Mouse (Mus musculus): ENCODE data around the gene Ccr10. TPM values are rescaled to one million over a fixed set of nuclear protein-coding genes. Genes with fewer than 3 reads are reported as not detected.

The Ccr10 gene
- polyA plus RNA-seq, 1 experiment from 2014 or later: 0.13 TPM

DNA sequence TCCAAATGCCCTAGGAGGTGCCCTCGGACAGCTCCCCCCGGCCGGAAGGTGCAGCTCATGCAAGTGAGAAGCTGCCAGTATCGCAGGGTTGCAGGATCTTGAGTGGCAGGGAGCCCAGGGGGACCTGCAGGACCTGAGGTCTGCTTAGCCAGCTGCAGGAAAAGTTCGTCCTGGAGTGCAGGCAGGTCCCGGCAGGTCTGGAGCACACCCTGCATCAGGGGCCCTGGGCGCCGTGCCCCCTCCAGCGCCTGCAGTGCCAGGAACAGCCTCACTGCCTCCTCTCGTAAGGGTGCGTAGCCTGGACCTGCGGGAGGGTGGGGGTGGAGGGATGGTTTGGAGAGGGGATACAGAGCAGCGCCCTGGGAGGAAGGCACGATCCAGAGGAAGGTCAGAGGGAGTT is 8.9 kb downstream of the Ccr10 start:
- Histone ChIP-seq H3K4me1 (replicated peaks; ENCODE audit: control insufficient read depth, insufficient read depth, low read length) (peaks cover 15% of the 10 kb centered on the region; the same call in 1 of the 2 replicates), H3K4me2 (replicated peaks; ENCODE audit: low read depth) (no peak overlapping the region), H3K9me3 (ENCODE audit: control insufficient read depth) (no peaks in the 10 kb centered on the region), H3K4me3 (ENCODE audit: low read depth, low read length) (no peak overlapping the region), H3K27ac (ENCODE audit: low read depth, low read length) (no peak overlapping the region), H3K9ac (ENCODE audit: low read depth, low read length) (no peak overlapping the region), H3K36me3 (ENCODE audit: control insufficient read depth, insufficient read depth) (peaks cover 66% of the 10 kb centered on the region), H3K27me3 (replicated peaks; ENCODE audit: control insufficient read depth, insufficient read depth, low read length) (no peaks in the 10 kb centered on the region)
- 88% methylated on average over 14 of the region's 14 CpGs for WGBS
- ATAC-seq: no peak
- TF ChIP-seq CTCF (IDR thresholded peaks at IDR 0.05; ENCODE audit: low read depth): no peak

- 66% methylated on average over 35 of the region's 35 CpGs for WGBS
These were observed 10.3 kb downstream of the Ccr10 start for GRCm38 (mm10) chr11:101164677-101165580.

GRCm38 (mm10) chr11:101164351-101164665 is 10.9 kb downstream of the Ccr10 start:
- no peak overlapping the region for H3K9ac ChIP-seq (ENCODE audit: low read depth, low read length)
- WGBS: 62% methylated on average over 21 of the region's 21 CpGs
- no peaks in the 10 kb centered on the region for H3K27me3 ChIP-seq (replicated peaks; ENCODE audit: control insufficient read depth, insufficient read depth, low read length)

More at GRCm38 (mm10) chr11:101164677-101165580, 10.3 kb downstream of the Ccr10 start:
- Histone ChIP-seq H3K27me3 (replicated peaks; ENCODE audit: control insufficient read depth, insufficient read depth, low read length) (no peaks in the 10 kb centered on the region), H3K4me1 (replicated peaks; ENCODE audit: control insufficient read depth, insufficient read depth, low read length) (peaks cover 14% of the 10 kb centered on the region; the same call in 1 of the 2 replicates), H3K9me3 (ENCODE audit: control insufficient read depth) (no peaks in the 10 kb centered on the region), H3K4me3 (ENCODE audit: low read depth, low read length) (no peak overlapping the region), H3K9ac (ENCODE audit: low read depth, low read length) (no peak overlapping the region), H3K27ac (ENCODE audit: low read depth, low read length) (no peak overlapping the region), H3K4me2 (replicated peaks; ENCODE audit: low read depth) (no peak overlapping the region), H3K36me3 (ENCODE audit: control insufficient read depth, insufficient read depth) (peaks cover 67% of the 10 kb centered on the region)
- no peak for ATAC-seq
- no peak for TF ChIP-seq CTCF (IDR thresholded peaks at IDR 0.05; ENCODE audit: low read depth)

GRCm38 (mm10) chr11:101163476-101164350 is 11.5 kb downstream of the Ccr10 start:
- H3K36me3 ChIP-seq (ENCODE audit: control insufficient read depth, insufficient read depth): peaks cover 67% of the 10 kb centered on the region
- WGBS: 58% methylated on average over 47 of the region's 49 CpGs
- H3K4me2 ChIP-seq (replicated peaks; ENCODE audit: low read depth): no peak overlapping the region
- no peak overlapping the region for H3K9ac ChIP-seq (ENCODE audit: low read depth, low read length)
- H3K9me3 ChIP-seq (ENCODE audit: control insufficient read depth): no peaks in the 10 kb centered on the region
- ATAC-seq: 0 out of 2 replicates have a peak, but pooled peaks have one; percentile 19
- TF ChIP-seq CTCF (IDR thresholded peaks at IDR 0.05; ENCODE audit: low read depth): no peak
- no peak overlapping the region for H3K27ac ChIP-seq (ENCODE audit: low read depth, low read length)
- H3K4me3 ChIP-seq (ENCODE audit: low read depth, low read length): no peak overlapping the region
- no peaks in the 10 kb centered on the region for H3K27me3 ChIP-seq (replicated peaks; ENCODE audit: control insufficient read depth, insufficient read depth, low read length)
- H3K4me1 ChIP-seq (replicated peaks; ENCODE audit: control insufficient read depth, insufficient read depth, low read length): peaks cover 3% of the 10 kb centered on the region; the same call in 1 of the 2 replicates

More at GRCm38 (mm10) chr11:101164351-101164665, 10.9 kb downstream of the Ccr10 start:
- H3K27ac ChIP-seq (ENCODE audit: low read depth, low read length): no peak overlapping the region
- H3K9me3 ChIP-seq (ENCODE audit: control insufficient read depth): no peaks in the 10 kb centered on the region
- no peak overlapping the region for H3K4me3 ChIP-seq (ENCODE audit: low read depth, low read length)
- no peak for TF ChIP-seq CTCF (IDR thresholded peaks at IDR 0.05; ENCODE audit: low read depth)
- ATAC-seq: no peak
- peaks cover 67% of the 10 kb centered on the region for H3K36me3 ChIP-seq (ENCODE audit: control insufficient read depth, insufficient read depth)
- H3K4me1 ChIP-seq (replicated peaks; ENCODE audit: control insufficient read depth, insufficient read depth, low read length): peaks cover 9% of the 10 kb centered on the region; the same call in 1 of the 2 replicates
- H3K4me2 ChIP-seq (replicated peaks; ENCODE audit: low read depth): no peak overlapping the region

DNA sequence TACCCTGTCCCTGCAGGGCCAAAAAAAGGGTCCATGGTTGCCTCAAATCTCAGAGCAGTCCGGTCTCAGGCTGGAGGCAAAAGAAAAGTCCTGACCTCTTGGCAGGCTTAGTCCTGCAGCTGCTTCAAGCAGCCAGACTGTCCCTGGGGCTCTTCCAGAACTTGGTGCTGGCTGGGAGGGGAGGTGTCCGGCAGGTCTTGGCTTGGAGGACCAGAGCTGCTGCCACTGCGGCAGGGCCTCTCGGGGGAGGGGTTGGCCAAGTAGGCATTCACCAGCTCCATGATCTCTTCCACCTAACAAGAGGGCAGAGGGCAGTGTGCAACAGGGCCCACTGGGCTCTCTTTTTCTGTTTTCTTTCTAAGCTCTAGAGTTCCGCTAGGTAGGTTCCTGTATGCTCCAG is 12.5 kb downstream of the Ccr10 start:
- no peak for ATAC-seq
- H3K27me3 ChIP-seq (replicated peaks; ENCODE audit: control insufficient read depth, insufficient read depth, low read length): no peaks in the 10 kb centered on the region
- H3K9me3 ChIP-seq (ENCODE audit: control insufficient read depth): no peaks in the 10 kb centered on the region
- no peak overlapping the region for H3K4me3 ChIP-seq (ENCODE audit: low read depth, low read length)
- no peak overlapping the region for H3K9ac ChIP-seq (ENCODE audit: low read depth, low read length)
- H3K4me2 ChIP-seq (replicated peaks; ENCODE audit: low read depth): no peak overlapping the region
- 70% methylated on average over 5 of the region's 5 CpGs for WGBS
- H3K4me1 ChIP-seq (replicated peaks; ENCODE audit: control insufficient read depth, insufficient read depth, low read length): no peaks in the 10 kb centered on the region
- TF ChIP-seq CTCF (IDR thresholded peaks at IDR 0.05; ENCODE audit: low read depth): no peak
- no peak overlapping the region for H3K27ac ChIP-seq (ENCODE audit: low read depth, low read length)
- peaks cover 61% of the 10 kb centered on the region for H3K36me3 ChIP-seq (ENCODE audit: control insufficient read depth, insufficient read depth)

DNA sequence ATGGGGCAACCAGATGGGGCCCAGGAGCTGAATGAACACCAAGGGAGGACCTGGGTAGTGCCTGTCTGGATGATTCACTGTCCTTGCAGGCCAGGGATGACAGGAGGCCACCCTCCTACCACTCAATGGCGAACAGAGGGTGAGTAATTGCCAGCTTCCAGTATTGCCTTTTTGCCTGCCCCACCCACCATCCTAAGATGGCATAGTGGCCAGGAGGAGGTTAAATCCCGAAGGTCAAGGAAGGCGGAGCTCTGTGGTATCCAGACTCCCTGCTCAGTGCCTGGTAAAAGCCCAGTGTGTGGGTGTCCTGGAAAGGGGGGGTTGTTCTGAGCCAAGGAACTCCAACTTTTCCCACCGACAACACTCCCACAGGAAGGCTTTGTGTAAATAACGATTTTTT is 12.9 kb downstream of the Ccr10 start:
- WGBS: 53% methylated on average over 5 of the region's 5 CpGs
- TF ChIP-seq CTCF (IDR thresholded peaks at IDR 0.05; ENCODE audit: low read depth): no peak
- no peaks in the 10 kb centered on the region for H3K27me3 ChIP-seq (replicated peaks; ENCODE audit: control insufficient read depth, insufficient read depth, low read length)
- H3K9ac ChIP-seq (ENCODE audit: low read depth, low read length): no peak overlapping the region
- ATAC-seq: no peak; the same call in 1 of the 2 replicates
- H3K4me1 ChIP-seq (replicated peaks; ENCODE audit: control insufficient read depth, insufficient read depth, low read length): no peaks in the 10 kb centered on the region
- no peaks in the 10 kb centered on the region for H3K9me3 ChIP-seq (ENCODE audit: control insufficient read depth)
- no peak overlapping the region for H3K4me3 ChIP-seq (ENCODE audit: low read depth, low read length)
- peaks cover 56% of the 10 kb centered on the region for H3K36me3 ChIP-seq (ENCODE audit: control insufficient read depth, insufficient read depth)
- H3K4me2 ChIP-seq (replicated peaks; ENCODE audit: low read depth): no peak overlapping the region
- no peak overlapping the region for H3K27ac ChIP-seq (ENCODE audit: low read depth, low read length)

Data from intestine, postnatal 0 days (tissue).